Mouse (Mus musculus): ENCODE measurements around the gene Sept7.
A peak's percentile ranks its signal among the peaks of the same experiment; 100 is the strongest.
"Not testable (repeated sequence)": the region's sequence is repeated elsewhere in the genome, so short reads cannot be mapped to it uniquely, and the experiment has no call there.

Sept7 gene

GRCm38 (mm10) chr9:25252283-25252726 is at the start of gene Sept7:
Gene Sept7 (plus strand): TSS chr9:25252439.
- peak; percentile 98 for DNase-seq (ENCODE audit: extremely low spot score, low spot score)

GRCm38 (mm10) chr9:25208087-25208803 is 44.0 kb upstream of the Sept7 start:
- DNase-seq (ENCODE audit: extremely low spot score, low spot score), result no peak

GRCm38 (mm10) chr9:25212309-25213163 is 39.7 kb upstream of the Sept7 start:
- DNase-seq (ENCODE audit: extremely low spot score, low spot score), result peak; percentile 27

- no peak for DNase-seq (ENCODE audit: extremely low spot score, low spot score)
These were observed 39.1 kb upstream of the Sept7 start for GRCm38 (mm10) chr9:25213164-25213557.

- DNase-seq (ENCODE audit: extremely low spot score, low spot score), result no peak
These were observed 36.8 kb upstream of the Sept7 start for GRCm38 (mm10) chr9:25215411-25215810.

- DNase-seq (ENCODE audit: extremely low spot score, low spot score), result no peak
These were observed 36.0 kb upstream of the Sept7 start for GRCm38 (mm10) chr9:25216210-25216609.

GRCm38 (mm10) chr9:25218954-25219353 is 33.3 kb upstream of the Sept7 start:
- no peak for DNase-seq (ENCODE audit: extremely low spot score, low spot score)

- no peak for DNase-seq (ENCODE audit: extremely low spot score, low spot score)
These were observed 32.4 kb upstream of the Sept7 start for GRCm38 (mm10) chr9:25219882-25220281.

GRCm38 (mm10) chr9:25224959-25225358 is 27.3 kb upstream of the Sept7 start:
- DNase-seq (ENCODE audit: extremely low spot score, low spot score), result no peak

- DNase-seq (ENCODE audit: extremely low spot score, low spot score), result no peak
These were observed 22.5 kb upstream of the Sept7 start for GRCm38 (mm10) chr9:25229740-25230139.

- no peak for DNase-seq (ENCODE audit: extremely low spot score, low spot score)
These were observed 21.8 kb upstream of the Sept7 start for GRCm38 (mm10) chr9:25230213-25231039.

- no peak for DNase-seq (ENCODE audit: extremely low spot score, low spot score)
These were observed 11.2 kb upstream of the Sept7 start for GRCm38 (mm10) chr9:25241065-25241464.

GRCm38 (mm10) chr9:25241783-25242182 is 10.5 kb upstream of the Sept7 start:
- not testable (repeated sequence) for DNase-seq (ENCODE audit: extremely low spot score, low spot score)

- DNase-seq (ENCODE audit: extremely low spot score, low spot score), result no peak
These were observed 10.0 kb upstream of the Sept7 start for GRCm38 (mm10) chr9:25242266-25242665.

GRCm38 (mm10) chr9:25243926-25244657 is 8.1 kb upstream of the Sept7 start:
- DNase-seq (ENCODE audit: extremely low spot score, low spot score), result no peak

- no peak for DNase-seq (ENCODE audit: extremely low spot score, low spot score)
These were observed 7.1 kb upstream of the Sept7 start for GRCm38 (mm10) chr9:25245125-25245524.

- no peak for DNase-seq (ENCODE audit: extremely low spot score, low spot score)
These were observed 5.7 kb upstream of the Sept7 start for GRCm38 (mm10) chr9:25246508-25246907.

- no peak for DNase-seq (ENCODE audit: extremely low spot score, low spot score)
These were observed 1.1 kb upstream of the Sept7 start for GRCm38 (mm10) chr9:25251174-25251573.

- DNase-seq (ENCODE audit: extremely low spot score, low spot score), result peak; percentile 93
These were observed 492 bp upstream of the Sept7 start for GRCm38 (mm10) chr9:25251611-25252282.

- DNase-seq (ENCODE audit: extremely low spot score, low spot score), result peak; percentile 65
These were observed 679 bp downstream of the Sept7 start for GRCm38 (mm10) chr9:25252759-25253477.
